Mouse (Mus musculus) T-helper 2 cell (primary cell): Measurements from ENCODE around the gene Krt78.

Experiments used
- in situ Hi-C: fragments of 300-600 bp; cut with MboI, MseI; formaldehyde crosslinking; loops from one replicate; pipeline ENCODE4 v1.15.1; 2025; ENCODE audit warnings: high pct_unique_total_duplicates

The Krt78 gene

DNA sequence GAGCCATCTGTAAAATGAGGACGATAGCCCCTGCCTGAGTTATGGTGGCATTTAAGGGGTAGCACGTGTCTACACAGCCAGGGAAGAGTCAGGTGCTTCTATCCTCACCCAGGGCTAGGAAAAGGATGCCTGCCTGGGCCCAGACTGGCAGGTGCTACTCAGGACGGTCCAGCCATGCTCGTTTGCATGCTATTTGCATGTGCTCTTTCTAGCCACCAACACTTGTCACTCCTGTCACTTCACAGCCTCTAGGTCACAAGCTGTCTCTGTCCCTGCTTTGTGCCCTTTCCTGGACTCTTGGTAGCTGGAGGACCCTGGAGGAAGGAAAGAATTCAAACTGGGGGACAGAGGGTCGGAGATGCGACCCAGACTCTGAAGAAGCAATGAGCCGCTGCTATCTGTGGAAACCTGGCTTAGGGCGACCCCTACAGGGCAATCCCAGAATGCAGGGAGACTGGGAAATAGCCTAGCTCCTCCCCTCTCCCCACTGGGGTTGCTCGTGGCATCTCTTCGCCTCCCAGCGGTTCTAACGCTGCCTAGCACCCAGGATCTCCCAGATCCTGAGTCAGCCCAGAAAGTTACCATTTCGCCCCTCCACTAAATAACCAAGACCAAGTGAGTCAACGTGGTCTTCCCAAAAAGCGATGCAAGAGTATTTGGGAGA, 19.5 kb upstream of the Krt78 start:
- in situ Hi-C loops, result loop anchor here (5.0 to 10.0 kb wide), 2 partner anchors 439 to 641 kb away; partner anchors contain the start of gene Krt84

DNA sequence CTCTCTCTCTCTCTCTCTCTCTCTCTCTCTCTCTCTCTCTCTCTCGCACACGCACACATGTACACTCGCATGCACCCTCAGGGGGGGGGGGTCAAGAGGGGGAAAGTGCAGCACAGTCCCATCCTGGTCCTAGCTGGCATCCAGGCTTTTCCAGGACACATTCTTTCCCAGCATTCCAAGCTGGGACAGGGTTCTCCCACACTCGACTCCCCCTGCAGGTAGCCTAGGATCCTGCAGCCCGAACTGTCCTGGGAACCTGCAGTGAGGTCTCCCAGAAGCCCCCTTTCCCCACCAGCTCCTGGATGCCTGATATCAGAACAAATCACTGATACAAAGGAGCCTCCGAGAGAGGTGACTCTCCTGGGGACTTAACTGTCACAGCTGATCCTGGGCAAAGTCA, 16.4 kb upstream of the Krt78 start:
- in situ Hi-C loops, result loop anchor here (5.0 to 10.0 kb wide), 2 partner anchors 436 to 638 kb away; partner anchors contain the start of gene Krt84

DNA sequence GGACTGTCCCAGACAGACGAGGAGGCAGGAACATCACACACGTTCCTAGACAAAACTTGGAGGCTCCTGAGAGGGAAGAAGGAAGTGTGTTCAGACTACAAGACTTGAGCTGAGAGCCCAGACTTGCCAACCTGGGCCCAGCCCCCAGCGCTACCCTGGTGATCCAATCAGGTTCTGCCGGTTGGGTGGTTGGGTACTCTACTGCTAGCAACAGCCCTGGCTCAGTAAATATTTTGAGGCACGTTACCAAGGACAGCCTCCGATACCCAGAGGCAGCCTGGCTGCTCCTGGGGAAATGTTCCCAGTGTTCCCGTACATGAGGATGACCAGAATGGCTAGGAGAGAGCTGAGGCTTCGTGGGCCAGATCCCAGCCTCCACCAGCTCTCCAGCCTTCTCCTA, 12.7 kb upstream of the Krt78 start:
- in situ Hi-C loops, result no loop called here

DNA sequence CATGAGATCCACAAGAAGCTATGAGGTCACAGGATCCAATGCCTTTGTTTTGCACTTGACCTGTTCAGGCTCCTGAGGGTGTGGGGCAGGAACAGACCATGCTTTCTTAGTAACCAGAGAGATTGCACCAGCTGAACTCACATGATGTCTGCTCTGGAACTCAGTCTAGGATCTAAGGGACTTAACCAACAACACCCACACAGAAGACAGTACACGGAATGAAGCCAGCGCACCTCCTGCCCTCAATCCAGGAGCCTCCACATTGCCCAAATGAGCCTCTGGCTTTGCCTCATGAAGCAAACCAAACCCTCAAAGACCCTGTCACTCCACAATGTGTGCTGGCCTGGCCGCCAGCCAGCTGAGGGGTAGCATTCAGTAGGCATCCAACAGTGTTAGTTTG, 4.8 kb upstream of the Krt78 start:
- in situ Hi-C loops, result loop anchor here (5.0 kb wide), 1 partner anchor 187 kb away; no protein-coding TSS in a partner anchor

DNA sequence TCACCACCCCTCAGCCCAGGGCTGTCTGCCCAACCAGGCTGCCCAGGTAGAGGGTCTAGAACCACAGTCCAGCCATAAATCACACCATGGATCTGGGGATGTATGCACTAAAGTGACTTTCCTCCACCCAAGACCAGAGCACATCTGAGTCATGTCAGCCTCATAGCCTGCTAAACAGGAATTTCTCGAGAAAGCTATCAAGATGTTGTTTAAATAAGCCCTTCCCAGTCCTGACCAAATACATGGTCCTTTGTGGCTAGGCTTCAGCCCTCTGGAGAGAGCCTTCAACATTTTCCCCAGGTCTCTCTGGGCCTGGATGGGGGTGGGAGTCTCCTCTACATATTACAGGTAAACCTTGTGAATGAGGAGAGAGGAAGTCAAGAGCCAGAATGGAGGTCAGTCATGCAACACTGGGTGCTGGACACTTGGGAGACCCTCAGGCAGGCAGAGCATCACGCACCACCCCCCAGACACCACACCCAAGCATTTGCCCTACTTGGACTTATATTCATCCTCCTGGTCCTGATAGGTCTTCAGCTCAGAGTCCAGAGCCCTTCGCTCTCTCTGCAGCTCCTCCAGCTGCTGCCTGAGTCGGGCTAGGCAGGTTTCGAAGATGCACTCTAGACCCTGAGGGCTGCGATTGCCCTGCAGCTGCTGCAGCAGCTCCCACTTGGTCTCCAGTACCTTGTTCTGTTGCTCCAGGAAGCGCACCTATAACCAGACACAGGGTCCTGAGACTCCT, 1.2 kb downstream of the Krt78 start:
- in situ Hi-C loops, result no loop called here

DNA sequence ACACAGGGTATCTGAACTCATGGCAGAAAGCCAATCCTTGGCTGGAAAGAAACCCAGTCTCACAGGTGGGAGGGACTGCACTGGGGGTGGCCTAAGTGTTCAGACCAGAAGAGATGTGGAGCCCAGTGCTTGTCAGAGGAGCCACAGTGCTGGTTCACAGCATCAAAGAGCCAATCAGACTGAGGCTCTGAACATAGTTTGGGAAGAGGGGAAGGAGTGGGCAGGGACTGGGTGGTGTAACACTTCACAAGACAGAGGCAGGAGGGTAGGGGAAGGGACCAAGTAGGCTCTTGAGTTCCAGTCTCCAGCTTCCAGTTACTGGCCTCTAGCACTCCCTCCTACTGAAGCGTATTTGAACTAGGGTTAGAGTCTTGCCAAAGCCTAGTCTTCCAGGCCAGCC, 8.7 kb downstream of the Krt78 start:
- in situ Hi-C loops, result no loop called here

DNA sequence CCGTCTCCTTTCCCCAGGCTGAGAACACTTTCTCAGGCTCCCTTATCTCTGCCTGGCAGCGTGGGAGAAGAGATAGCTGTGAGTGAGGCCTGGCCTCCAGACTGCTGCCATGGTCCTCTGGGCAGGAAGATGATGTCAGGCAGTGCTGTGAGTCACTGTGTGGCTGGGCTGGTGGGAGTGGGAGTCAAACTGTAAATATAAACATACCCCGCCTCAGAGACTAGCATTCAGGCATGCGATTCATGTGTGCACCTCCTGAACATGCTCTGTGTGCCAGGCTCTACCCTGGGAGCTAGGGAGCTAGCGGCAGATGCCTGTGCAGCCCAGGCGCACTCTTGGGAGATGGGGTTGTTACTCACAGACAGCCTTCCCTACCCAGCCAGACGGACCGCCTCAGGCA, 12.1 kb downstream of the Krt78 start:
- in situ Hi-C loops, result no loop called here

DNA sequence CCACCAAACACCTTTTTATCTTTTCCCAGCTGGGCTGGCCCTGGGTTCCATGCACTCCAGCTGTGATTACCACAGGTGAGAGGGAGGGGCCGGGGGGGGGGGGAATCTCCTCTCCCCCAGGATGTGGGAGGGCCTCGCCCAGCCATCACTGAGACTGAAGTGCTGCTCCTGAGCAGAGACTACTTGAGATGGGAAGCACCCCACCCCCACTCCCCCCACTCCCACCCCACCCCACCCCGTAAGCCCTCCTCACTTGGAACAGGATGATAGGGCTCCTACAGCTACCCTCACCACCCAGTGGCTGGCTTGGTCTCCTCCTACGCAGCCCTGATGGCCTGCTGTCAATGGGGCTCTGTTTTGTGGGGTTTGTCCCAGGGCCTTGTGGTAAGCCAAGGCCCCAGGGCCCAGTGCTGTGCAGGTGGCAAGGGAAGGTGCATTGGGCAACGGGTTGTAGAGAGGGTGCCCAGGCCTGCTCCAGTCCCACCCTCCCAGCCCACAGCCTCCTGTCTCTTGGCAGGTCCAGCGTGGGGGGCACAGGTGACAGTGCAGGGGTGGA, 13.7 kb downstream of the Krt78 start, which contains the start of gene Krt79:
TSS of gene Krt79 (minus strand) at position 51 of the 556 bp plus-strand sequence.
- in situ Hi-C loops, result no loop called here

DNA sequence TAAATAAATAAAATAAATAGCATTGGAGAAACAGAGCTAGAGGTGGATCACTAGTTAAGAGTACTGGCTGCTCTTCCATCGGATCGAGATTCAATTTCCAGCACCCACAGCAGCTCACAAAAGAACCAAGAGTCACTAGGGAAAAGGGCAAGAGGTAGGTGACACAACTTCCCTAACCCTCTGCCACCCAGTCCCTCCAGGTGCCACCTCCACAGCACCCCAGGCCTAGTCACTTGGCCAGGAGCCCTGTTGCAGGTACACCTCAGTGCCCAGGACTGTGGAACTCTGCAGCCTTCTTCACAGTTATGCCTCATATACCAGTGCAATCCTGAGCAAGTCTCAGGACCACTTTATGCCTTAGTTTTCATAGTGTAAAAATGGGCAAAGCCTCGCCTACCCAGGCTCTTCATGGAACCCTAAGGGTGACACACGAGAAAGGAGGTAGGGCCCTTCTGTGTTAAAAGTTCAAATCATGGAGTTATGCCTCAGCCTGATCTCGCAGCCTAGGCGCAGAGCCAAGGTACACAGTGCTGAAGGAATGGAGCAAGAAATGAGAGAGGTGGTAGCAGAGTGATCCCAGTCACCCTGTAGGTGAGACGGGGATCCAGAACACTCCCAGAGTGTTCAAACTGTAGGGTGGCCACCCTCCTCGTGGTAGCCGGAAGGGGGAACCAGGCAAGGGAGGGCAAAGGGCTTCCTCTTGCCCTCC, 15.3 kb downstream of the Krt78 start:
- in situ Hi-C loops, result no loop called here

DNA sequence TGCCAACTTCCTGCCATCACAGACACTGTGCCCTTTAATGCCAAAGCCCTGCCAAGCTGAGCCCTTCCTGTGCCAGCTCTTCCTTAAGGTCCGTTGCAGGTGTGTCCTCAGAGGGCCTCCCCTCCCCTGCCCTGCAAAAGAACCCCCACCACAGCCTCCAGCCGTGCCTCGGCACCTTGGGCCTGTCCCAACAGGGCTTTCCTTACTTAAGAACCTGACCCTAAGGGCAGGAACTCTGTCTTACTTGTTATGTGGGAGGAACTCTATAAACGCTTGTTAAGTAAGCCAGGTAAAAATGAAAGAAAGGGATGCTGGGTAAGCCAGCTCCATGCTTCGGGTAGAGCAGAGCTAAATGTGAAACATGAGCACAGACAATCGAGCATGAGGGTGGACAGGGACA, 21.1 kb downstream of the Krt78 start:
- in situ Hi-C loops, result no loop called here

DNA sequence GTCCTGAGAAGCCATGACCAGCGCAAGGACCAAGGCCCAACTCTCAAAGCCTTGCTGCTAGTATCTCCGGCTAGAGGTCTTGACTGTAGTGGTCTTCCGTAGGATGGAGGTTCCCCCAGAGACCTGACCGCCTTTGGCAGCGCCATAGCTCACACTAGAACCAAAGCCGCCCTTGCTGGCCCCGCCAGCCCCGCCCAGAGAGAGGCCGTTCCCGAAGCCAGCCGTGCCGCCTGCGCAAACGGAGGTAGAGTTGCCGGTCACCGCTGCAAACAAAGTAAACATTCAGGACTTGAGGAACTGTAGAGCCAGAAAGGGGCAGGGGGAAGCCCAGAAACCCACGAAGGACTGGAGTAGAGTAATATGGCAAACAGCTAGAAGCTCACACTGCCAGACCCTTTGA, 24.4 kb downstream of the Krt78 start:
- in situ Hi-C loops, result no loop called here

DNA sequence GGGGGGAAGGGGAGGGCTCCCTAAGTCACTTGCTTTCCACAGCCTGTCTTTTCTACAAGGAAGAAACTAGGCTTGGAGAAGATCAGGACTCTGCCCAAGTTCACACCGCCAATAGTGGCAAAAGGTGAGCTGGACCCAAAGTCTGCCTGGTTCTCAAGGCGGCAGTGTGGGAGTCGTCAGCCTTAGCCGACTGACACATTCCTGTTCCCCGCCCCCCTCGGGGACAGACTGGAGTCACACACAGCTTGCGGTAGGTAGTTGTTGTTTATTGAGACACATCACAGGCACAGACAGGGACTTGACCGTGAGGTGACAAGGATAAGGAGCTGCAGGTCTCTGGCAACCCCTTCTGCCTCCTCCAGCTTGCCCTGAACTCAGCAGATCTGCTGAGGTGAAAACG, 25.0 kb downstream of the Krt78 start:
- in situ Hi-C loops, result no loop called here

DNA sequence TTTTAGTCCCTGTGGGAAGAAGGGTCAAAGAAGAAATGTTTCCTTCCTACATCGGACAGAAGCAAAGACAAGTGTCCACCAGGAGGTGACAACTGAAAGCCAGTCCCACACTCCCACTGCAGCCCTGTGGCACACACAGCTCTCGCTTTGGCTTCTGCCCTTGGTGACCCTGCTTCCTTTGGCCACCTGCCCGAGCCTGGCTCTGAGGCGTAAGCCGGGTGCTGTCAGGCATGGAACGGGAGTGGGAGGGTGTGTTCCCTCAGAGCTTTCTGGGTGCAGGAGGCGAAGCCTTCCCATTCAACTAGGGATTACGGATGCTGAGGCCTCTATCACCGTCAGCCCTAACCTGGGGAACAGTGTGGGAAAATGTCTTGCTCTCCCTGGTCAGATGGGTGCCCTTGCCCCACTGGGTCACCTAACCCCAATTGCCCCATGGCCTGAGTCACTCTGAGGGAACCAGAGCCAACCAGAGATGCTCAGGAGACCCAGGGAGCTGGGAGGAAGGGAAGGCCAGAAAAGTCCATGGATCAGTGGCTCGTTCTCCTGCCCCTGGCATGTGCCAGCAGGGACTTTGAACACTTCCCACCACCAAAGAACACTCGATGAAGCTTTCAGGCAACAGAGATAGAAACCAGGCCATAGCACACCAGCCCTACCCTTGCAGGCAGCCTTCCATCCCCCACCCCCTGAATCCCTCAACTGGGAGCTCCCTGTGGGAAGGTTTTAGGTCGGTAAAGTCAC, 26.6 kb downstream of the Krt78 start:
- in situ Hi-C loops, result no loop called here

DNA sequence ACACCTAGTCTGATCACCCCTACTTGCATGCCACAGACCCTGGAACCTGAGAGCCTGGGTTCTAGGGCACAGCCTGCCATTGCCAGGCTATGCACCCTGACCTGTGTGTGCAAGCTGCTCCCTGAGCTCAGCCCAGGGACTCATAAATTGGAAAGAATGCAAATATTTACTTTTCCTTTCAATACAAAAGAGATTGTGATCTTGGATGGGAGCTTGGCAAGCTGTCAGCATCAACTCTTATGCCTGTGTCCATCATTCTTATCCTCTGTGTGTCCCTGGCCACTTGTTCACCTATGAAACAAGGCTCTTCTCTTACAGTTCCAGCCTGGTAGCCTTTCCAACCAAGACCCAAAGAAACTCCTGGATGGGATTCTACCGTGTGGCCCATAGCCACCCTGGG, 29.0 kb downstream of the Krt78 start:
- in situ Hi-C loops, result no loop called here

DNA sequence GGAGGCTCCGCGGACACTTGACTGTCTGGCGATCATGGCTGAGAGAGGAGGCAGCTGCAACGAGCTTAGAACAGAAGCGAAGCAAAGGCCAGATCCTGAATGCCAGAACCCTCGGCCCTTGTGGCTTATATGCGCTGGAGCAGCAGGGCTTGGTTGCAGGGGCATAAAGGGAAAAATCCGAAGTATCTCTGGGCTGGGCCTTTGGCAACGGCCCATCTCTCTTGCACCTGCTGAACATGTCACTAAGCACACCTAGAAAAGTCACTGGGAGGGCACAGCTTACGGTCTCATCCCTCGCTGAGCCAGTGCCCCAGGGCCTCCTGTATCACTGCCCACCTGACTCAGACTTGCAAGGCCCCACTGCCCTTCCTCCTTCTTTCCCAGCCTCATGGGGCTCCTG, 29.5 kb downstream of the Krt78 start, which contains the start of gene Krt4:
TSS of gene Krt4 (minus strand) at position 101 of the 400 bp plus-strand sequence.
- in situ Hi-C loops, result no loop called here

DNA sequence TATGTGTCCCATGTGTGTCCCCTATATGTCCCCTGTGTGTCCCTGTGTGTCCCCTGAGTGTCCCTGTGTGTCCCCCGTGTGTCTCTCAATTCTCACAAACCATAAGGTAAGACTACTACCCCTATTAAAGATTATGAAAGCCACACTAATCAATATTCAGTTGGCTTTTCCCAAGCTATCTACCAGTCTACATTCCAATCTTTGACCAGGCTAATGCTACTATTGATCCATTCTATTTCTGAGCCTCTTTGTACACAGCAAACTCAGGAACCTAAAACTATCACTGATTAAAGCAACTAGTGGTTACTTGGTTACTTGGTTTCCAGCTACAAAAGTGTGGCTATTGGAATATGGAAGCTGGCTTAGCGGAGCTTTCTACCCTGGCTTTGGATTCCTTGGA, 31.8 kb downstream of the Krt78 start:
- in situ Hi-C loops, result no loop called here

DNA sequence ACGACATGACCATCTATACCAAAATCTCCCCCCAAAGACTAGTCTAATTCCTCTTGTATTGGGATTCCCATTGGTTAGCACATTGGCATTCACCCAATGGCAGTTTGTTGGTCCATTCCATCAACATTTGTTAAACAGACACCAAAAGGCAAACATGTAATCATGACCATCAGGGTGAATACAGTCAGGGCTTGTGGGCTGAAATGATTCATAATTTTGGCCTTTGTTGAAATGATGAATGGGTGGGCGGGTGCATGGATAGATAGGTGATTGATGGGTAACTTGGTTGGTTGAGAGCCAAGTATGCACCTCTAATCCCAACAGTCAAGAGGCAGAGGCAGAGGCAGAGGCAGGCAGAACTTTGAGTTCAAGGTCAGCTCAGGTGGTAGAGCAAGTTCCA, 38.0 kb downstream of the Krt78 start:
- in situ Hi-C loops, result loop anchor here (5.0 kb wide), 1 partner anchor 899 kb away; no protein-coding TSS in a partner anchor

DNA sequence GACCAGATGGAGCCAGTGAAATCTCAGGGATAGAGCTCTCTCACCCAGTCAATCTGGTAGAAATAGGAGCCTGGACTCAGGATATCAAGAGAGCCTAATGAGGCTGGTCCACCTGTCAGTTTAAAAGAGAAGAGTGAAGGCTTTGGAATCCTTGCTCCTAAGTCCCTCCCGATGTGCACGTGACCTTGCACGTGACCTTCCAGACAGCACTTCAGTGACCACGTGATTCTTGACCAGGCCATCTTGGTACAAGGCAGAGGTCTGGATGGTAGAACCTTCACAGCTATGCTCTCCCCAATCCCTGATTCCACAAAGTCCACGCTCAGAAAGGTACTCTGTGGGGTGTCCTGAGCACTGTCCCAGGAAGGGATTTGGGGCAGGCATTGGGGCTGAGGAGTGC, 49.2 kb downstream of the Krt78 start:
- in situ Hi-C loops, result no loop called here

DNA sequence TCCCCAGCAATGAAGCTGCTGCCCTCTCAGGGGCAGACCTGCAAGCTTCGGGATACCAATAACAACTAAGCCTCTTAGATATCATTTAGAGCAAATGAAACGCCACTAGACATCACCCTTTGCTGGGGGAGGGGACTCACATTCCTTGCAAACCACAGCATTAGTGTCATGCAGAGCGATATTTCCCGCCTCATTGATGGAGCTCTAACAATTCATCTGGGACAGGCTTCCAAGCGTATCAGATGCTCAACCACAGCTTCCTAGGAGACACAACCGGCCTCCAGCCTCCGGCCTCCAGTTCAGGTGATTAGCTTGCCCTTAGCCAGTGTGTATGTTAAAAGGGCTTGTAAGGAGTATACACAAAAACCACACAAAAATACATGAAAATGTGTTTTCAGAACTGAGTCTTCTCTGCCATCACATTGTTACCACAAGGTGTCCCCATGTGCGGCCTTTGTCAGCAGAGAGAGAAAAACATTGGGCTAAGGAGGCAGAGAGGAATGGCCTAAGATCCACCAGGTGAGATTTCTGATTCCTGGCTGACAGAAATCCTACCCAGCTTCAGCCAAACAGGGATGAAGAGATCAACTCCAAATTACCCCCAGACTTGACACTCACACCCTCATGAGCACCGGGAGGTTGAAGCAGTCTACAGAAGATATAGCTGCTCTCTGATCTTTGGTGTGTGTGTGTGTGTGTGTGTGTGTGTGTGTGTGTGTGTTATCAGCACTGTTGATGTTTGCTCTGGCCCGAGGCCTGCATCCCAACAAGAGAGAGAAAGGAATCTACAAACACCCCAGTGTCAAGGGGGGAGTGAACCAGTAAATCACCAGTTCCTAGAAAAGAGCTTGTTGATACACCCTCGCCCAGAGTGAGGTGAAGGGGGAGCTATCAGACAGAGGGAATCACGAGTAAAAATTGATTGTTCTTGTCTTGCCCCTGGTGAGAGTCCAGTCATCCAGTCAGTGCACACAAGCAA, 51.6 kb downstream of the Krt78 start:
- in situ Hi-C loops, result no loop called here
